Comparison of ENCODE assay signal across 8 mouse cellular contexts in genomic region chr2:127559070-127559966, GRCm38 (mm10). TPM values are rescaled to one million over a fixed set of nuclear protein-coding genes. Genes with fewer than 3 reads are reported as not detected.
DNase-seq lines count a peak whose midpoint lies in the region; ATAC-seq and TF ChIP-seq lines count a peak whose summit lies in the region.

No protein-coding gene starts in this region.

- CTCF ChIA-PET in Patski (lab: Charles Lee), result interaction anchor here (0.7 to 2.8 kb wide), 12 partner anchors 9 to 197 kb away, joined by 3 to 31 read pairs (median 6); partner anchors contain the start of gene Adra2b

- in situ Hi-C loops in Patski (cut with MboI; ENCODE audit: low pct_unique_long_range_greater_than_20kb), result loop anchor here (5.0 to 25.0 kb wide), 3 partner anchors 52 to 197 kb away; partner anchors contain the start of gene Adra2b

- H3K4me2 ChIP-seq in hindbrain, embryonic 14.5 days (replicated peaks), result peak overlapping the region; percentile 48

- H3K4me3 ChIP-seq in hindbrain, embryonic 14.5 days (replicated peaks; ENCODE audit: low read length), result peak overlapping the region; percentile 28

- ATAC-seq in Patski, result peak; percentile 71
- ATAC-seq in hindbrain, embryonic 14.5 days (ENCODE audit: low FRiP score), result peak; percentile 99

- 10% methylated on average over 18 of the region's 18 CpGs for WGBS in hindbrain, embryonic 14.5 days

- H3K4me1 ChIP-seq in hindbrain, embryonic 14.5 days (replicated peaks; ENCODE audit: control insufficient read depth, insufficient read depth, low read length), result 0 out of 2 replicates have a peak, but pooled peaks cover 4% of the 10 kb centered on the region

- H3K27me3 ChIP-seq in Patski, result peaks cover 71% of the 10 kb centered on the region
- H3K27me3 ChIP-seq in hindbrain, embryonic 14.5 days (ENCODE audit: control insufficient read depth, insufficient read depth, low read length), result peaks cover 7% of the 10 kb centered on the region; the same call in 1 of the 2 replicates

- H3K9me3 ChIP-seq in hindbrain, embryonic 14.5 days (ENCODE audit: control insufficient read depth, low read length), result no peaks in the 10 kb centered on the region

- peak; percentile 25 for DNase-seq in Patski (ENCODE audit: low read depth, low spot score)
- DNase-seq in cerebellum, postnatal 10 days, result peak; percentile 97 to 98
- peak; percentile 93 to 94 for DNase-seq in frontal cortex, postnatal 25 days (ENCODE audit: low spot score in 2 of 2)
- peak; percentile 97 for DNase-seq in hindbrain, embryonic 14.5 days (ENCODE audit: low spot score)
- DNase-seq in left cerebral cortex, adult 11 months (ENCODE audit: low spot score), result peak; percentile 91
- peak; percentile 87 for DNase-seq in lung, postnatal 36 days
- peak; percentile 79 for DNase-seq in retina, postnatal 7 days (ENCODE audit: low read depth, low spot score)
- DNase-seq in urinary bladder, postnatal 36 days (ENCODE audit: low spot score in 2 of 2), result peak; percentile 71 to 73

- H3K36me3 ChIP-seq in hindbrain, embryonic 14.5 days (replicated peaks; ENCODE audit: control insufficient read depth, insufficient read depth), result no peaks in the 10 kb centered on the region

- peak; percentile 88 for TF ChIP-seq CTCF in Patski (IDR thresholded peaks at IDR 0.05)

- H3K9ac ChIP-seq in hindbrain, embryonic 14.5 days, result peak overlapping the region; percentile 50

- POLR2A ChIA-PET in Patski (lab: Charles Lee), result interaction anchor here (0.7 kb wide), 1 partner anchor 13 kb away, joined by 4 read pairs; no protein-coding TSS in a partner anchor

- 0 out of 2 replicates have a peak overlapping the region, but pooled peaks have one; percentile 11 for H3K27ac ChIP-seq in hindbrain, embryonic 14.5 days

RNA-seq across cellular contexts. Expression of gene Prom2, which starts 18.1 kb away (rescaled TPM):
- polyA plus RNA-seq in Patski (2021), result not detected
- polyA plus RNA-seq in hindbrain, embryonic 14.5 days (2014; fragmentation: Nextera tagmentation; extraction: Ambion mirVana), result 0.04 TPM in 1 of 2 replicates, not detected in the other

RNA-seq across cellular contexts. Expression of gene Zfp661, which starts 27.6 kb away (rescaled TPM):
- 3.8 TPM for polyA plus RNA-seq in Patski (2021)
- polyA plus RNA-seq in hindbrain, embryonic 14.5 days (2014; fragmentation: Nextera tagmentation; extraction: Ambion mirVana), result 7.0 and 7.1 TPM in 2 replicates

RNA-seq across cellular contexts. Expression of gene Mrps5, which starts 27.7 kb away (rescaled TPM):
- polyA plus RNA-seq in Patski (2021), result 87.4 TPM
- polyA plus RNA-seq in hindbrain, embryonic 14.5 days (2014; fragmentation: Nextera tagmentation; extraction: Ambion mirVana), result 123 and 128 TPM in 2 replicates

RNA-seq across cellular contexts. Expression of gene Kcnip3, which starts 37.4 kb away (rescaled TPM):
- polyA plus RNA-seq in Patski (2021), result 4.3 TPM
- 14.2 and 19.0 TPM in 2 replicates for polyA plus RNA-seq in hindbrain, embryonic 14.5 days (2014; fragmentation: Nextera tagmentation; extraction: Ambion mirVana)

Comparison
In these comparisons a context has a peak if more than half of its experiments do, and no peak if none do; other contexts are left out.
1. Peak in every context shown above with its lines: DNase-seq, ATAC-seq, H3K4me3 ChIP-seq and H3K27ac ChIP-seq.
2. DNase-seq: peak in every context shown above with its lines; median percentile 98 in cerebellum, postnatal 10 days; 97 in hindbrain, embryonic 14.5 days; 94 in frontal cortex, postnatal 25 days; 91 in left cerebral cortex, adult 11 months; 87 in lung, postnatal 36 days; 79 in retina, postnatal 7 days; 72 in urinary bladder, postnatal 36 days; 25 in Patski.